Mouse (Mus musculus) urinary bladder, postnatal 4 days (tissue): ENCODE measurements around the gene Prkg1.
"Not testable (repeated sequence)": the region's sequence is repeated elsewhere in the genome, so short reads cannot be mapped to it uniquely, and the experiment has no call there.

Experiments
- DNase-seq, 2 experiments: peaks; one replicate each; pipeline ENCODE4 v3.0.0; 2021 to 2022; ENCODE audit warnings: low spot score in 2 of 2

Prkg1 gene

GRCm38 (mm10) chr19:31442311-31442710, 322.5 kb downstream of the Prkg1 start:
- no peak for DNase-seq

GRCm38 (mm10) chr19:31433446-31433845, 331.4 kb downstream of the Prkg1 start:
- no peak for DNase-seq

DNA sequence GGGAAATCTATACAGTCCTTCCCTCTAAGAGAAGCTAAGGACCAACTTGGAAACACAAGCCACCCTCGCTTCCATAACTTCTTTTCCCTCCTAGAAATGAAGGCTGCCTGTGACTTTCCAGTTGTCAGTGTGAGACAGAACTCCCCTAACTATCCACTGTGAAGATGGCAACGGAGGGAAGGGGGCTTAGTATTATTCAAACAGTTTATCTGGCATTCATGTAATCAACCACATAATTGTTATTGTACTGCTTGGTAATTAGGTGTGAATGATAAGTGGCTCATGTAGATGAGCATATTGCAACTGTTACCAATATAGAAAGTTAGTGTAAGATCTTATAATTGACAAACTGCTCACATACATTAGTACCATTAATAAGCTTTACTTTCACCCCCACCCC, 333.4 kb downstream of the Prkg1 start:
- DNase-seq: no peak

GRCm38 (mm10) chr19:31426142-31426541, 338.7 kb downstream of the Prkg1 start:
- no peak for DNase-seq

DNA sequence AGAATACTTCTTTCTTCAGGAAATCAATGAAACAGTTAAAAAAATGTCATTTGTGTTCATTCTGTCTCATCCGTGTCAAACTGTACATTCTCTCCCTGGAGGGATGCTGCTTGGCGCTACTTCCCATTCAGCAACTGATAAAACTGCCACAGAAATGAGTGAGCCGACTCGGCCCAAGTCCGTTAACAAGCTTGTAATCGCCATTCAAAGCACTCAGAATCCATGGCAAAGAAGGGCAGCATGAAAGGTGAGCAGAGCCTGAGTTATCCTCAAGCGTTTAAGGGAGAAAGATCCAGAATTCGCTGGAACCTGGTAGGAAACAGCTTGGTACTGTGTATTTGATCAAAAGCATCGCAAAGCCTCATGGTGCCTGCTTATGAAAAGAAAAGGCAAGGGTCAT, 339.6 kb downstream of the Prkg1 start:
- DNase-seq: no peak

DNA sequence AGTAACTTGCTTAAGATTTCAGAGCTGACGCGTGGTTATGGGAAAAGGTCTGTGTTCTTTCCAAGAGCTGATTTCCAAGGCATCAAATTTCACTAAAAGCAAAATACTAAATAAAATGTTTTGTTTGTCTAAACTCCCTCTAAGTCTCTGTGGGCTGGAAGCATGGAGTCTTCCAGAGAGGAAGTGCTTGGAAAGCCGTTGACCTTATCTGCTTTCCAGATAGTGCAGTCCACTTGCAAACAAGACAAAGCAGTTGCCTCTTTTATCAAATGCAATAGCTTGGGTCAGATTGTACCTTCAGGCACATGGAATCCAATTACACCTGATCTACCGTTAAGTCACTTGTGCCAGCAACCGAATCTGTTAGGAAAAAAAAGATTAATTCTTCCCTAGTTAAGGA, 340.5 kb downstream of the Prkg1 start:
- DNase-seq: no peak

DNA sequence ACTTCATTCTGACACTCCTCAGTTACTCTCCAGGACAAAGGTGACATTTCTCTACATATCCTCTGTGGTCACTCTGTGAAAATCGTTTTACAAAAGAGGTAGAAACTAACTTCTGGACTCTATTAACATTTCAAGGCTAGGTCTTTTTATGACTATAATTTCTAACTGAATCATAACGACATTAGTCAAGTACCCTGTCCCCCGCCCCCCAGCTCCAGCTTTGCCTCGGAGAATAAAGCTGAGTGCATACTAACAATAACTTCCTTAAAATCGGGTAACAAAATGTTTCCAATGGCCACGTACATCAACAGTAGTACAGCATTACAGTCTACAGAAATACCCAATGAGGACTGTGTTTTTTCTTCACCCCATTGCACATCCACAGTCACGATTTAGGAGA, 351.3 kb downstream of the Prkg1 start:
- no peak for DNase-seq

DNA sequence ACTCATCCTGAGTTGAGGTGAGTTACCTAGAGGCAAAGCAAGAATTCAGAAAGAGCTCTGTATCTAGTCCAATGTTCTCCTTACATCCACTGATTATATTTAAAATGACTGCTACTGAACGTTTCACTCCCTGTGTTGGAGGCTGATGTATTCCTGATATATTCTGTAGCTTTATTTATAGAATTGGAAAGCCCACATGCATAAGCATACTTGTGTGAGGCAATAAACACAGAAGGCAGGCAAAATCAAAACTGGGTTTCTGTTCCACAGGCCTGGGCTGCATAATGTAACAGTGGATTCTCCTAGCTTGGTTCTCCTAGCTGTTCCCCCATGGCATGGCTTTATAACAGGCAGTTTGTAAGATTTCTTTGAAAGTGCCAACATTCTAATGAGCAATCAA, 368.7 kb downstream of the Prkg1 start:
- no peak for DNase-seq

- DNase-seq: no peak
These were observed 379.5 kb downstream of the Prkg1 start for GRCm38 (mm10) chr19:31385353-31385752.

DNA sequence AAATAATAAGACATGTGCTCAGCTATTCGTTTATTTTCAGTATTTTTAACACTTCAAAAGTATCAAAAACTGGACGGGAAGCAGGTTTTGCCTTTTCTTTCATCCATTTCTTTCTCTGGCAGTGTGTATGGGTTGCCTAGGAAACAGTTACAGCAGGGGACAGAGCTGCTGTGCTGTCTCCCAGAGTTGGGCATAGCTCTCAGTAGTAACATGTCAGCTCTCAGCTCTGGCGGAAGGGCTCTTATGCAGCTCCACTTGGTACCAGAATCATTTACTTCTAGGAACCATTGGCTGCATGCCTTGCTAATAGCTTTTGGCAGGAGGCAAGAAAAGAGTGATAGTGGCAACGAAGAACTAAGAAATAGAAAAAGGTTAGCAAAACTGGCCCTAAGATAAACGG, 381.0 kb downstream of the Prkg1 start:
- no peak for DNase-seq

GRCm38 (mm10) chr19:31370106-31370505, 394.7 kb downstream of the Prkg1 start:
- DNase-seq: no peak

DNA sequence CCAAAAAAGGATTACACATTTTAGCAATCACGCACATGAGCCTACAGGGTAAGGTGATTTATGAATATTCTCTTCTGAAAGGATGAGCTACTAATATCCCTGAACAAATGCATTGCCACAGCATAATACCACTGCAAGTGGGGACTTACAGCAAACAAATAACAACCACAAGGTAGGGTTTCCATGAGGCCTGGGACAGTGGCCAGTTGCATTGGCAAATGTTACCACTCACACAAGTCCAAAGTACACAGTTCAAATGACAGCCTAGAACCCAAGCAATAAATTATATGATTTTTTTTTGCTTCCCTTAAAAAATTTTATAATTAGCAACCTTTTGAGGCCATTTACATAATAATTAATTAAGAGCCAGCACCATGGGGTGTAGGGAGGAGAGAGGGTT, 395.7 kb downstream of the Prkg1 start:
- no peak for DNase-seq

- no peak for DNase-seq
These were observed 402.8 kb downstream of the Prkg1 start for GRCm38 (mm10) chr19:31362051-31362450.

DNA sequence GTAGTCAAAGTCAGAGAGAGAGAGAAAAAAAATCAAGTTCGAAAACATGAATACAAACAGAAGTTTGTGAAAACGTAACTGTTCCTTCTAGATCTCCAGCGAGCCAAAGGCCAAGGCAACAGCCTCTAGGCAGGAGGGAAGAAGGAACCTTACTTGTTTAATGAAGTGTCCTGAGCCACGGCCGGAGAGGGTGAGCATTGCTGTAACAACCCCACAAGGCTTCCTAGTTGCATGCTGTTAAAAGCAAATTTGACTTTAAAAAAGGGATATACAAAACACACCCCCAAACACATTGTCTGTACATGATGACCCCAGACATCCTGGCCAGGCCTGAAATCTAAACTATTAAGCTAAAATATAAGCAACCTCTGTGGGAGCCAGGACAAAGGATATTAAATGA, 403.3 kb downstream of the Prkg1 start:
- no peak for DNase-seq

DNA sequence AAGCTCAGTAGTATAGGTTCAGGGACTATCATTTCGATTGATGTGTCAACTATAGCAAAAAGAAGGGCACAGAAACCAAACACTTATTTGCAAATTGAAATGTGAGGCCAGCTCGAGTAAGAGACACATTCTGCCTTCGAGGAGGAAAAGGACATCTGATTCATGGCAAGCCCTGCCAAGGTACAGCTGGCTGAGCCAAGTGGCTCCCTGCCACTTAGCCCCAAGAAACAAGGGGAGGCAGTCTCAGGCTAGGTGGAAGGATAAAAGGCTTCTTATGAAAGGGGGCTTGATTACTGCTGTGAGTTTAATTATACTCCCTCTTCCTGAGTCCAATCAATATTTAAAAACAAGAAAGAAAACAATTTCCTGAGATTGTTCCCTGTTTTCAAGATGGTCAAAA, 403.7 kb downstream of the Prkg1 start:
- DNase-seq: no peak

- no peak for DNase-seq
These were observed 409.9 kb downstream of the Prkg1 start for GRCm38 (mm10) chr19:31354959-31355358.

- not testable (repeated sequence) for DNase-seq
These were observed 412.0 kb downstream of the Prkg1 start for GRCm38 (mm10) chr19:31352784-31353183.

DNA sequence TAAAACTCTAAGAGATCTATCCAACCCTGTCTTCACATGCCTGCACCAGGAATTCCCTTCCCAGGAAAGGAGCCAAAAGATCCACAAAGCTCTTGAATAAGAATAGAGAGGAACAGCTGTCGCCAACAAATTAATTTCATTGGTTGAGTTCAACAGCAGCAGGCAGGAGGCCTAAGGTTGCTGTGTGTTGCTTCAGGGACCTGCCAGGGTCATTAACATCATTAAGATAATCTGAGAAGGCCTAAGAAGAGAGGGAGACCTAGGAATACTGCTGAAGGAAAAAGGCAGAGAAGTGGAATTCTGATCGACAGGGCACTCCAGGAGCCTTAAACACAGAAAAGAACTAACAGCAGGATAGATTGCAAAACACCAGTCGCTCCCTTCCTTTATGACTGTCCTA, 413.0 kb downstream of the Prkg1 start:
- DNase-seq: no peak

DNA sequence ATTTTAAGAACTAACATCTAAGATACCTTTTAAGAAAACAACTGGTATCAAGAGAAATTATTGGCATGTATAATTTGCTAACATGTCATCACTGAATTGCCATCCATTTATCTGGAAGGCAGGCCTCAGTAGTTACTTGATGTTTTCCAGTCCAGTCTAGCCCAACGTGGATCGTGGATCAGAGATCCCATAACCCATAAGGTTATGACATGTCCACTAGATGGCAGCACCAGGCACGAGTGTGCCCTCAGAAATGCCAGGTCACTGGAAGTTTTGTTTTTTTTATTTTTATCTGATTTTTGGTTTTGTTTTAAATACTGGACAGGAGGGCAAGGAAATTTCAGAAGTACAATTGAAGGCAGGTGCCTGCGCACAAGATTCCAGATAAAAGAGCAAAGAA, 422.7 kb downstream of the Prkg1 start:
- no peak for DNase-seq

DNA sequence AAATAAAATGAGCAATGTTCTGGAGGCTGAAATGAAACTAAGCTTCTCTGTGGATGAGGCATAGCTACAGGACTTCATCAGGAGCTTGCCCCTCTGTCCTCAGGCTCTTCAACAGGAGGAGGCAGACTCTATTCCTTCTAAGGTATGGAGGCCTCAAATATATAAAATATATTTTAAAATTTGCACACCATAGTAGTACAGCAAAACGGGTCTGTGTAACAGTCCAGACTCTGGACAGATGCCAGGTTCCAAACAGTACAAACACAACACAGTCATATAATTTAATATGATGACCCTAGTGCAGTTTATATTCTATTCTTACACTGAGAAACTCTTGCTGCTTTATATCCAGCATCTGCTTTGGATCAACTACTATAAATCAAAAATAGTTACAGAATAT, 423.9 kb downstream of the Prkg1 start:
- no peak for DNase-seq

- DNase-seq: no peak
These were observed 426.3 kb downstream of the Prkg1 start for GRCm38 (mm10) chr19:31338355-31339101.

DNA sequence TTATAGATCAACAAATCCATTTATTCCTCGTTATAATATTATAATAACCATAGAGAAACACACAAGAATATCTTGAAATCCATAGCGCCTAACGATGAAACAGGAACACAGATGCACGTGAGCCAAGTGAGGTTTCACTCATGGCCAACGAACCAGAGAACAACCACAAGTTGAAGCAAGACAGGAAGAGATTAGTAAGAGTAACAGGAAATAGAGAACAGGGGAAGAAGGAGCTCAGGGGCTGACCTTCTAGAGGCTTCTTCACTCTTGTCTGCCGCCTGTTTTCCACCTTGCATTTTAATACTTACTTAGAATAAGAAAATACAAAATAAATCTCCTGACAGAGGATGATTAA, 427.0 kb downstream of the Prkg1 start:
- DNase-seq: no peak

DNA sequence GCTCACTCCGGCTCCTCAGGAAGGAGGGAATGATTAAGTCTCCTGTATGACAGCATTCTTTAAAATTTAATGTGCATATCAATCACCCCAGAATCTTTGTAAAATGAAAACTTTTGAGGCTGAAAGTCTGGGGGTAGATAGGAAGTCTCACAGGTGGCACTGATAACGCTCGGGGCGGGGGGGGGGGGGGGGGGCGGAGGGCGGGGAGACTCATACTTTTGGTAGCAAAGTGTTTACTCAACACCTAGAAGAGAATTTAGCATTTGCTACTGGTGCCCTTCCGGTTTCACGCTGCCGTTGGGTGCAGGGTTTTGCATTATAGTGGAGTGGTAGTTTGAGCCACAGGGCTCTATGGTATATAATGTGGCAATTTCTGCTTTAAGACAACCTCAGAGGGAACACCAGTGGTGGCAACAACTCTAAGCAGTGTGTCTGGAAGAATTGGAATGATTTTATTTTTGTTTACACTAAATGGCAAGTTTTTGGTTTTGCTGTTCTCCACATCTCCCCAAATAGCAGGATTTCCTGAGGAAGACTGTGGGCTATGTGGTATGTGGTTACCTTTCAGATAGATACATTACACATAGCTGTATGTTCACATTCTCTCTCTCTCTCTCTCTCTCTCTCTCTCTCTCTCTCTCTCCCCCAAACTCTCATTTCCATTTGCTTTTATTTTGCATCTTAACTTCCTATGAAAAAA, 427.5 kb downstream of the Prkg1 start:
- no peak for DNase-seq

DNA sequence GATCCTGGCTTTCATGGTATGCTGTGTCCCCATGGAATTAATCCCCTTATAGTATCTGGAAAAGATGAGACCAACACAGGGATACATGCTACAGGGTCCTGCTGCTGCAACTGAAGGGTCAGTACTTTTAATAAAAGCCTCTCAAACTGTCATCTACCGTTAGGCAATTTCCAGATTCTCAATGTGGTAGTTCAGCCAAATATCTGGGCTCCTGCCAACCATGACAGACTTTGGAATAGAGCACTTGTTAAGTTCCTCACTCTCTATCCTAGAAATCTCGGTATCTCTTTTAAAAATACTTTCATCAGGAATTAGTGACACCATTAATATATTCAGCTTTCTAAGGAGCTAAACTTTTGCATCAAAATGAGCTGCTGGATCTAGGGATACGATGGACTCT, 428.5 kb downstream of the Prkg1 start:
- no peak for DNase-seq
